Mouse (Mus musculus) intestine, embryonic 15.5 days (tissue): ENCODE data around the gene Adamtsl5. TPM values are rescaled to one million over a fixed set of nuclear protein-coding genes. Genes with fewer than 3 reads are reported as not detected.
A peak's percentile ranks its signal among the peaks of the same experiment; 100 is the strongest.

Experiments used
- ATAC-seq: fragments of 200-750 bp; cut with Nextera tagmentation; 2 replicates; pipeline ENCODE4 v1.8.0; 2017; ENCODE audit warnings: moderate TSS enrichment, moderate library complexity
- H3K27ac ChIP-seq: fragments of 300-500 bp; sonication (generic); 2 replicates; pipeline ENCODE4 v1.5.1; 2015; ENCODE audit warnings: mild to moderate bottlenecking, inconsistent platforms
- H3K27me3 ChIP-seq: fragments of 300-500 bp; sonication (generic); replicated peaks from 2 replicates; pipeline ENCODE4 v1.6.1; 2015; ENCODE audit warnings: inconsistent platforms
- H3K36me3 ChIP-seq: fragments of 300-500 bp; sonication (generic); 2 replicates; pipeline ENCODE4 v1.6.1; 2015; ENCODE audit warnings: inconsistent platforms
- H3K4me1 ChIP-seq: fragments of 300-500 bp; sonication (generic); replicated peaks from 2 replicates; pipeline ENCODE4 v1.6.1; 2015; ENCODE audit warnings: inconsistent platforms
- H3K4me2 ChIP-seq: fragments of 300-500 bp; sonication (generic); replicated peaks from 2 replicates; pipeline ENCODE4 v1.6.1; 2015; ENCODE audit warnings: mild to moderate bottlenecking, inconsistent platforms
- H3K4me3 ChIP-seq: fragments of 300-500 bp; sonication (generic); replicated peaks from 2 replicates; pipeline ENCODE4 v1.5.1; 2015; ENCODE audit warnings: inconsistent platforms
- H3K9ac ChIP-seq: fragments of 300-500 bp; sonication (generic); 2 replicates; pipeline ENCODE4 v1.6.1; 2015; ENCODE audit warnings: inconsistent platforms
- H3K9me3 ChIP-seq: fragments of 300-500 bp; sonication (generic); 2 replicates; pipeline ENCODE4 v1.6.1; 2016; ENCODE audit warnings: inconsistent platforms
- WGBS: fragments of 180-500 bp; shearing (Covaris S2); methylation state at CpG from one replicate; pipeline ENCODE4 v1.1.7; 2015; 5-methylcytosine and 5-hydroxymethylcytosine counted together
- polyA plus RNA-seq: library from polyadenylated mRNA; unstranded; fragments of >200 nt; fragmentation: Nextera tagmentation; extraction: Ambion mirVana; gene quantifications from 2 replicates; pipeline ENCODE4 v1.2.1, GENCODE M21; 2015

Gene Adamtsl5
- polyA plus RNA-seq, 1 experiment from 2014 or later = 19.3 TPM

DNA sequence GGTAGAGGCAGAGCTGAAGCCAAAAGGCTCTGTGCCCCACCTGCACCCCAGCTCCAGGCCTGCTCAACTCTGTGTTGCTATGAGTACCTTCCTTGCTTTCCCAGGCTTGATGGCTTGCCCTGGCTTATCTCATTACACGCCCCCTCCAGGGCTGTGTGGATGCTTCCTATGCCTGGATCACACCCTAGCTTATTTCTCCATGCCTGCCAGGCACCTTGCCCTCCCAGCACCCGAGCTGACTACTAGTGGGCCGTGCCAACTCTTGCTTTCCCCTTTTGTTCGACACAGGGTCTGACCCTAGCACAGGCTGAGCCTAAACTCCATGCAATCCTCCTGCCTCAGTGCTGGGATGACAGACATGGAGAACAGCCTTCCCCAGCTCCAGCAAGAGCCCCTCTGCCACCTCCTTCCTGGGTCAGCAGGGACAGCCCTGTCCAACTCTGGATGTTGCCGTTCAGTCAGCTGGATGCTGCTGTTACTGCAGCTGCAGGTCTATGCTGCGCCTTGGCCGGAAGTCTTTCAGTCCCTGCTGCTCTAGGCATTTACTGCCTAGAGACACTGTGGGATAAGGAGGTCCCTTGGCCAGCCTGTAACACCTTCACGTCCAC lies 50.6 kb downstream of the Adamtsl5 start:
- H3K36me3 ChIP-seq = peaks cover 12% of the 10 kb centered on the region
- WGBS = 66% methylated on average over 8 of the region's 8 CpGs
- H3K27me3 ChIP-seq = peaks cover 49% of the 10 kb centered on the region
- no peak overlapping the region for H3K4me3 ChIP-seq
- H3K9ac ChIP-seq = no peak overlapping the region
- no peak overlapping the region for H3K27ac ChIP-seq
- no peak overlapping the region for H3K4me2 ChIP-seq
- H3K4me1 ChIP-seq = peaks cover 34% of the 10 kb centered on the region
- ATAC-seq = no peak
- H3K9me3 ChIP-seq = no peaks in the 10 kb centered on the region

DNA sequence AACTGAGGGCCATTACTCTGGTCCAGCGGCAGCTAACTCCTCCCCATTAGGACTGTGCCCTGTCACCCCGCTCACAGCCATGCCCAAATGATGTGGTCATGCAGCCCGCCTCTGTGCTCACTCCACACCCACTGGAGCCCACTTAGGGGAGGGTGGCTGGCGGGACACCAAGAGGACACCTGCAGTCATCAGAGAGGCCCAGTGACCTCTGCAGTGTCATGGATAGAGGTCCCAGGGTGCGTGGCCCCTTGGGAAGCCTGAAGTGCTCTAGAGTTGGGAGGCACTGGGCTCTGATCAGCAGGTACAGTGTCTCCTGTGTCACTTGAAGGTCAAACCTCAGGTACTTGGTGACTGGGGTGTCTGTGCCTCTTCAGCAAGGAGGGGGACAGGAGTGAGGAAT lies 51.4 kb downstream of the Adamtsl5 start:
- 80% methylated on average over 5 of the region's 5 CpGs for WGBS

DNA sequence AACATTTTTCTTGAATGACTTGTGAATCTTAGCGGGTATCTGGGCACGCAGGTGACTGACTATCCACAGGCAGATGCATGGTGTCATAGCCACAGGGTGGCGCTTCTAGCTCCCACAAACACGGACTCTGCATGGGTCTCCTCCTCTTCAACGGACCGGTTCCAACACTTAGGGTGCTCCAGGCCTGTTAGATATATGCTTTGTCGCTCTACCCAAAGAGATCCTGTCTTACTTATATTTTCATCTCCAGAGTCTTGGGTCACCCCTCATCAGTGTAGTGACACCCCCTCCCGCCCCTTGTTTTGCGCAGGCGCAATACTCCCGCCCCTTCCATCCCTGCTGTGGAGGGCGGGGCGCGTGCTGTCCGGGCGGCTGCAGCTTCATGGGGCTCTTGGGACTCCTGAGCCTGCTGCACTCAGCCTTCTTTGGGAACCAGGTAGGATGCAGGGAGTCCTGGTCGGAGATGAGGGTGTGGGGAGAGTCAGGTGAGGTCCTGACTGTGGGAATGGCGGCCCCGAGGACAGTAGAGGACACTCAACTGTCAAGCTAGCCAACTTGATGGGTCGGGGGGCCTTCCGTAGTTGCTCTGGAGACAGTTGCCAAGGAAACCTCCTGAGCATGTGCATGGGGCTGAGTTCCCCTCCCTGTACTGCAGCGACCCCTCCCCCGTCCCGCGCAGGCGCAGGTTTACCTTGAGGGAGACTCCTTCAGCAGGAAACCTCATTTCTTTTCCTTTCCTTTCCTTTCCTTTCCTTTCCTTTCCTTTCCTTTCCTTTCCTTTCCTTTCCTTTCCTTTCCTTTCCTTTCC lies 52.4 kb downstream of the Adamtsl5 start, which contains the start of gene Apc2:
TSS of gene Apc2 (plus strand) at position 360 of the 808 bp plus-strand sequence.
- Histone ChIP-seq H3K27me3 (peaks cover 37% of the 10 kb centered on the region), H3K9me3 (no peaks in the 10 kb centered on the region), H3K4me2 (peak within 1 kb of the TSS; percentile 78), H3K36me3 (peaks cover 12% of the 10 kb centered on the region), H3K4me1 (peaks cover 22% of the 10 kb centered on the region), H3K27ac (no peak within 1 kb of the TSS), H3K4me3 (peak within 1 kb of the TSS; percentile 37), H3K9ac (peak within 1 kb of the TSS; percentile 47)
- WGBS = 3% methylated on average over 26 of the region's 26 CpGs
- peak; percentile 52 for ATAC-seq

More for the DNA sequence above, 51.4 kb downstream of the Adamtsl5 start:
- Histone ChIP-seq H3K27me3 (peaks cover 44% of the 10 kb centered on the region), H3K4me2 (no peak overlapping the region), H3K36me3 (peaks cover 12% of the 10 kb centered on the region), H3K4me1 (peaks cover 26% of the 10 kb centered on the region), H3K9me3 (no peaks in the 10 kb centered on the region), H3K4me3 (no peak overlapping the region), H3K9ac (no peak overlapping the region), H3K27ac (no peak overlapping the region)
- ATAC-seq = no peak

DNA sequence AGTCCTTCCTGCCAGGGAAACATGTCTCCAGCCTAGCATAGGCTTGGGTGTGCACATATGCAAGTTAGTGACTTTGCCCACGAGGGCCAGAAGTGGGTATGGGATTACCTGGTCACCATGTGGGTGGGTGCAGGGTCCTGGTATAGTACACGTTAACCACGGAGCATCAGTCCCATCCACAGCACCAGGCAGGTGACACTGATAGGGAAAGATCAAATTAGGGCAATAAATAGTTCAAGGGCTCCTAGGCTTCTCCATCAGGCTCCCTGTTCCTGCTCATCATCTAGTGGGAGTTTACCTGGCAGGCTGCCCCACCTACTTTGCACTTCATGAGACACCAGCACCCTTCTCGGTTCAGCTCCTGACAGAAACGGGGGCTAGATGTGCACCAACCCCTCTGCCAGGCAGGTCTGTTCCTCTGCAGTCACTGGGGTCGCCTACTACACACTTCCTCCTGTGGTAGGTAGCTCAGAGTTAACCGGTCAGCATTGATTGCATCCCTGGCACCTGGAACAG lies 53.4 kb downstream of the Adamtsl5 start:
- Histone ChIP-seq H3K4me2 (no peak overlapping the region), H3K27ac (no peak overlapping the region), H3K4me3 (no peak overlapping the region), H3K4me1 (peaks cover 22% of the 10 kb centered on the region), H3K27me3 (peaks cover 27% of the 10 kb centered on the region), H3K9ac (0 out of 2 replicates have a peak overlapping the region, but pooled peaks have one; percentile 2), H3K36me3 (peaks cover 12% of the 10 kb centered on the region), H3K9me3 (no peaks in the 10 kb centered on the region)
- WGBS = 38% methylated on average over 7 of the region's 7 CpGs
- no peak for ATAC-seq

- no peak for ATAC-seq
- WGBS = 76% methylated on average over 4 of the region's 4 CpGs
- Histone ChIP-seq H3K4me2 (0 out of 2 replicates have a peak overlapping the region, but pooled peaks have one; percentile 75), H3K4me1 (peaks cover 22% of the 10 kb centered on the region), H3K27ac (peak overlapping the region; percentile 6; the same call in 1 of the 2 replicates), H3K9ac (no peak overlapping the region), H3K27me3 (peaks cover 22% of the 10 kb centered on the region), H3K9me3 (no peaks in the 10 kb centered on the region), H3K36me3 (peaks cover 12% of the 10 kb centered on the region), H3K4me3 (no peak overlapping the region)
These were observed 53.9 kb downstream of the Adamtsl5 start for GRCm38 (mm10) chr10:80294311-80294710.

DNA sequence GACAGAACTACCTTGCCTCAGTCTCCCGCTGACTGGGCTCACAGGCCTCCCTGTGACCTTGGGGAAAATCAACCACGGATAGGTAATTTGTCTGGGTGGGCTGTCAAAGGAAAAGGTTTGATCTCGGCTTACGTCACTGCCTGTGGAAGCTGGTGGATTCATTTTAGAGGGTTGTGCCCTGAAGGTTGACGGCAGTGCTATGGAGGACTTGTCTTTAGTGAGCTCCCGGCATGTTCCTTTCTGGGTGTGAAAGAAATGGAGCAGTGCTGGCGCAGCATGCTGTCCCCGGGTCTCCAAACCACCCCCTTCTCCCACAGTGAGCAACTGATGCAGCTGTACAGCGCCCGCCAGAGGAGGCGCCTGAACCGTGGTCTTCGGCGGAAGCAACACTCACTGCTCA lies 54.9 kb downstream of the Adamtsl5 start:
- Histone ChIP-seq H3K36me3 (peaks cover 13% of the 10 kb centered on the region), H3K4me2 (peak overlapping the region; percentile 75), H3K27me3 (peaks cover 12% of the 10 kb centered on the region), H3K27ac (peak overlapping the region; percentile 87; the same call in 1 of the 2 replicates), H3K4me1 (peaks cover 22% of the 10 kb centered on the region), H3K9ac (peak overlapping the region; percentile 98), H3K4me3 (peak overlapping the region; percentile 88), H3K9me3 (no peaks in the 10 kb centered on the region)
- 20% methylated on average over 14 of the region's 14 CpGs for WGBS
- no peak for ATAC-seq

DNA sequence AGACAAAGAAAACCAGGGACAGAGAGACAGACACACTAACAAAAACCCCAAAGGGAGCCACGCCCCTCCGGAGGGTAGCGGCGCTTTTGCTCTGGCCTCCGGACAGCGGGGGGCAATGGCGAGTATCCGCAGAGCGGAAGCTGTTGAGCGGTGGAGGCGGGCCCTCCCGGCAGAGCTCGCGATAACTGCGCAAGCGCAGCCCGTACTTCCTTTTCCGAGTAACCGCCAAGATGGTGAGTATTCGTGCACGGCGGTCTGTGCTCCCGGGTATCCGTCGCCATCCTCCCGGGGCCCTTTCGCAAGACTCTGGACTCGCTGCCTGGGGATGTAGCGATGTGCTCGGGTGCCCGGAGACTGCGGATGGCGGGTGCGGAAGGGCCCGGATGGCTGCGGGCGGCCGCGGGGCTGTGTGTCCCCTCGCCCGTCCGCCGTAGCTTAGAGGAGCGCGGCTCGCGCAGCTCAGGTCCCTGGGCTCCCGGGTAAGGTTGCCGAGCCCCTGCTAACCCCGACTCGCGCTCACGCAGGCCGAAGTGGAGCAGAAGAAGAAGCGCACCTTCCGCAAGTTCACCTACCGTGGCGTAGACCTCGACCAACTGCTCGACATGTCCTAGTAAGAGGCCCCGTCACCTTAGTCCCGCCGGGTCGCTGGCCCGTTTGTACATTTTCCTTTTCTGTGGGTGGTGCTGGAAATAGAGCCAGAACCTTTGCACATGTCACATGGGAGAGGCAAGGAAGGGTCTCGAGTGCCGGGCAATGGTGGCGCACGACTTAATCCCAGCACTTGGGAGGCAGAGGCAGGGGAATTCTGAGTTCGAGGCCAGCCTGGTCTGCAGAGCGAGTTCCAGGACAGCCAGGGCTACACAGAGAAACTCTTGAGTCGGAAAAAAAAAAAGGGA lies 55.7 kb downstream of the Adamtsl5 start, which contains the start of gene Rps15:
TSS of gene Rps15 (plus strand) at position 203 of the 896 bp plus-strand sequence.
- WGBS = 0% methylated on average over 72 of the region's 72 CpGs
- peak within 1 kb of the TSS; percentile 87 for H3K27ac ChIP-seq
- H3K4me2 ChIP-seq = peak within 1 kb of the TSS; percentile 75
- H3K9me3 ChIP-seq = no peaks in the 10 kb centered on the region
- peak within 1 kb of the TSS; percentile 88 for H3K4me3 ChIP-seq
- peak; percentile 90 for ATAC-seq
- H3K4me1 ChIP-seq = peaks cover 25% of the 10 kb centered on the region
- peak within 1 kb of the TSS; percentile 98 for H3K9ac ChIP-seq
- peaks cover 4% of the 10 kb centered on the region for H3K27me3 ChIP-seq
- H3K36me3 ChIP-seq = peaks cover 19% of the 10 kb centered on the region

Other genes with a start within 250 kb of the Adamtsl5 start
- gene Sbno2, start 242.8 kb downstream of the Adamtsl5 start, polyA plus RNA-seq = 12.8 and 14.0 TPM in 2 replicates
- 14.4 and 21.2 TPM in 2 replicates for gene Stk11, start 232.6 kb downstream of the Adamtsl5 start, polyA plus RNA-seq
- gene Atp5d, start 209.8 kb downstream of the Adamtsl5 start, polyA plus RNA-seq = 701 and 737 TPM in 2 replicates
- gene Cbarp, start 207.6 kb downstream of the Adamtsl5 start, polyA plus RNA-seq = 4.8 and 5.1 TPM in 2 replicates
- gene Midn, start 200.1 kb downstream of the Adamtsl5 start, polyA plus RNA-seq = 14.1 and 16.1 TPM in 2 replicates
- gene Cirbp, start 182.4 kb downstream of the Adamtsl5 start, polyA plus RNA-seq = 69.4 and 83.9 TPM in 2 replicates
- gene 1600002K03Rik, start 175.5 kb downstream of the Adamtsl5 start, polyA plus RNA-seq = 22.9 and 25.1 TPM in 2 replicates
- 13.6 and 15.0 TPM in 2 replicates for gene Efna2, start 168.9 kb downstream of the Adamtsl5 start, polyA plus RNA-seq
- gene Mum1, start 122.0 kb downstream of the Adamtsl5 start, polyA plus RNA-seq = 53.0 and 55.2 TPM in 2 replicates
- 467 and 534 TPM in 2 replicates for gene Ndufs7, start 99.3 kb downstream of the Adamtsl5 start, polyA plus RNA-seq
- gene Gamt, start 87.4 kb downstream of the Adamtsl5 start, polyA plus RNA-seq = 71.0 and 112 TPM in 2 replicates
- 53.1 and 57.0 TPM in 2 replicates for gene Dazap1, start 86.9 kb downstream of the Adamtsl5 start, polyA plus RNA-seq
- gene Rps15, start 56.0 kb downstream of the Adamtsl5 start, polyA plus RNA-seq = 974 and 1,020 TPM in 2 replicates
- gene Apc2, start 52.4 kb downstream of the Adamtsl5 start, polyA plus RNA-seq = 4.9 and 6.5 TPM in 2 replicates
- 51.4 and 51.5 TPM in 2 replicates for gene 2310011J03Rik, start 27.9 kb downstream of the Adamtsl5 start, polyA plus RNA-seq
- gene Pcsk4, start 18.9 kb downstream of the Adamtsl5 start, polyA plus RNA-seq = 8.1 and 8.8 TPM in 2 replicates
- 132 and 159 TPM in 2 replicates for gene Reep6, start 18.5 kb downstream of the Adamtsl5 start, polyA plus RNA-seq
- 0.32 and 0.63 TPM in 2 replicates for gene Plk5, start 8.0 kb upstream of the Adamtsl5 start, polyA plus RNA-seq
- 5.5 and 6.9 TPM in 2 replicates for gene Mex3d, start 39.2 kb upstream of the Adamtsl5 start, polyA plus RNA-seq
- gene Mbd3, start 51.1 kb upstream of the Adamtsl5 start, polyA plus RNA-seq = 180 and 201 TPM in 2 replicates
- 890 and 1,161 TPM in 2 replicates for gene Uqcr11, start 58.4 kb upstream of the Adamtsl5 start, polyA plus RNA-seq
- gene Tcf3, start 85.2 kb upstream of the Adamtsl5 start, polyA plus RNA-seq = 91.7 and 94.2 TPM in 2 replicates
- gene Onecut3, start 146.4 kb upstream of the Adamtsl5 start, polyA plus RNA-seq = 0.06 and 0.10 TPM in 2 replicates
- gene Atp8b3, start 190.7 kb upstream of the Adamtsl5 start, polyA plus RNA-seq = 0.09 and 0.19 TPM in 2 replicates
- 23.6 and 25.0 TPM in 2 replicates for gene Rexo1, start 213.1 kb upstream of the Adamtsl5 start, polyA plus RNA-seq
- gene Klf16, start 228.9 kb upstream of the Adamtsl5 start, polyA plus RNA-seq = 8.3 TPM in 2 replicates
- gene Abhd17a, start 241.9 kb upstream of the Adamtsl5 start, polyA plus RNA-seq = 95.7 and 101 TPM in 2 replicates